Mouse (Mus musculus) right cerebral cortex, adult 2 months (tissue): ENCODE measurements around the gene Samsn1.
"Not testable (repeated sequence)": the region's sequence is repeated elsewhere in the genome, so short reads cannot be mapped to it uniquely, and the experiment has no call there.

ENCODE experiments used
- DNase-seq, 2 experiments: peaks; one replicate each; pipeline ENCODE4 v3.0.0; 2021 to 2022; ENCODE audit warnings: low spot score in 2 of 2

The Samsn1 gene

GRCm38 (mm10) chr16:75875896-75876295 is 146.2 kb downstream of the Samsn1 start:
- DNase-seq = no peak

DNA sequence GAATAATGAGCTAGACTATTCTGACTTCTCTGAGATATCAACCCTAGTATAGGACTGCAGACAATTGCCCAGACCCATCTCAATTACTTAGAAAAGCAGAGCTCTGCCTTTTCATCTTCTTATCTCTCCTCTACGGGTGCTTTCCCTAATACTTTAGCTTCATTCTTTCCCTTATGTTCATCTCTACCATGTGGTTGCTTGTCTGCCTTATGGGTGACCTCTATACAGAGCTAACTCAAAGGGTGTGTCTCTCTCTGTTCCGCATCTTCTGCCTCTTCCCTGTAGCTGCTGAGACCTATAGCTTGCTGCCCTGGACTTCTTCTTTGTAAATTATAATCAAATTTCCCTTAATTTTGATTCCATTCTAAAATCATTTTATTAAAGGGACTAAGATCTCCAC is 147.6 kb downstream of the Samsn1 start:
- no peak for DNase-seq

- no peak for DNase-seq
These were observed 149.8 kb downstream of the Samsn1 start for GRCm38 (mm10) chr16:75872241-75872640.

GRCm38 (mm10) chr16:75867400-75867799 is 154.7 kb downstream of the Samsn1 start:
- no peak for DNase-seq

DNA sequence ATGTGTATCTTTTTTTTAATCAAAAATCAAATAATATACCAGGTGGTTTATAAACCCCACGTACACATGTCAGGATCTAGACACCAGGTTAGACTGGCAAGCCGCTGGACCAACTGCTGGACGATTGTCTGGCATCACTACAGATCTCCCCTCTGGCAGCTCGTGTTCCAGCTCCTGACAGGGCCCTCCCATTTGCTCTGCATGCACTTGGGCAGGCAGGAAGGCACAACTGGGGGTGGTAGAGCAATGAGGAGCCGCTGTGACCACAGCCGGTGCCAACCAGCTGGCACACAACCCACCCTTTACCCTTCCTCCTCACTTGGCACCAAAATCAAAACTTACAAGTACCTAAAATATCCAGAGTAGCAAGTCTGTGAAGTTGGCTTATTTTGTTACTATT is 156.6 kb downstream of the Samsn1 start:
- no peak for DNase-seq

GRCm38 (mm10) chr16:75864673-75865072 is 157.4 kb downstream of the Samsn1 start:
- no peak for DNase-seq

DNA sequence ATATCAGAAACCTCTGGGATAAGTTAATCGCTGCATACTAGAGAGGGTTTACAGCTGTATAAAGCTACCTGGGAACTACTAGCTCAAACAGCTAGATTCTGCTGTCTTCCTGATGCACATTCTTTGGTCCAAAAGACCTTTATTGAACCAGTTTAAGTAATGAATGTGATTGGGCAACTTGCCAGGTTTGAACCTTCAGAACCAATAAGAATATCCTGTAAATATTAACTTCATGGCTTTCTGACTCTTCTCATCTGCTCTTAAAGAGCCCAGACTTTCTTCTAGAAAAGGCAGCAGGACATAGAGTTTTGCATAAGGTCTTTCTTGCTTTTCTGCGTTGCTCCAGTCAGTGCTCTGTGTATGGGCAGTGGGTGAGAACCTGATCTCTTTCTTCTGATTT is 165.7 kb downstream of the Samsn1 start:
- DNase-seq = no peak

- no peak for DNase-seq
These were observed 166.7 kb downstream of the Samsn1 start for GRCm38 (mm10) chr16:75855402-75855801.

DNA sequence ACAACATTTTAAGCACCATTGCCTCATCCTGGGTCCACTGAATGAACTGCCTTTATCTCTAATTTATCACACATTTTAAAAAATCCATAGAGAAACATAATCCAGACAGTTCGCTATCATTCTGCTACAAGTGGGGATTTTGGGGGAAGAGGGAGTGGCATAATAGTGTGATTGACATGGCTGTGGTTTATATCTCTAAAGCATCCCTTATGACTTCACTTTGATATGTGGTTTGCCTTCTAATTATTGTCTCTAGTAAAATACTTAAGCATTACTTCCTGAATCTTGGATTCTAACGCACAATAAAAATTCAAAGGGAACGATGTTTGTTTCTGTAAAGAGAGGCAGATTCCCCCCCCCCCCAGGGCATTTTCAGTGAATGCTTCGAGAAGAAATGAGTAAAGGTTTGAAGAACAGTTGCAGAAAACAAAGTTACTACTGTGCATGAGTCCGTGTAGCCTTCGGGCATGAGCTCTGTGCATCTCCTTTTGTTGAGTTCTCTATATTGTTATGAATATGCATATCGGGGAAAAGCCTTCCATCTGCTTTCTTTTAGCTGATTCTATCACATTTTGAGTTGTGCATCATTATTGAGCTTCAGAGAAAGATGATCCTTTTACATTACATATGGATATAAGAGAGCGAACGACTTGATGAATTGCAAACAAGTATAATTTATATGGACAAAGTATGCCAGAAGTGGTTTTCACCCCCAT is 168.4 kb downstream of the Samsn1 start:
- DNase-seq = no peak

- no peak for DNase-seq
These were observed 169.6 kb downstream of the Samsn1 start for GRCm38 (mm10) chr16:75852485-75852884.

- no peak for DNase-seq
These were observed 173.0 kb downstream of the Samsn1 start for GRCm38 (mm10) chr16:75849039-75849438.

DNA sequence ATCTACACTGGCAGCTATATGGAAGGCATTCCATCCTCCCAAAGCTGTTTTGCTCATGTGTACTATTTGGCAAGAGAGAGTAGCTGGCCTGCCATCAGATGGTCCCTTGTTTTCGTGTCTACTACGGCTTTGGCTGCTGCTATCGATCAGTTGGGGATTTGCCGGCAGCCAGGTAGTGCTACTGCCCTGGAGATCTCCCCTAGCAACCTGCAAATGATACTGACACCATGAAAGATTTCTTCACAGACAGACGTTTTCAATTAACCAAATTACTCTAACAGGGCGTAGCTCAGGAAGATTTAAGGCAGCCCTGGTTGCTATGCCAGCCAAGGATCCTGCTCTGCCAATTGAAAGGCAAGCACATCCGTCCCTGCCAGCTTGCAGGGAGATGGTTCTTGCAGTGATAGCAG is 178.4 kb downstream of the Samsn1 start:
- peak; percentile 4 to 15 for DNase-seq

GRCm38 (mm10) chr16:75843031-75843430 is 179.1 kb downstream of the Samsn1 start:
- no peak for DNase-seq

DNA sequence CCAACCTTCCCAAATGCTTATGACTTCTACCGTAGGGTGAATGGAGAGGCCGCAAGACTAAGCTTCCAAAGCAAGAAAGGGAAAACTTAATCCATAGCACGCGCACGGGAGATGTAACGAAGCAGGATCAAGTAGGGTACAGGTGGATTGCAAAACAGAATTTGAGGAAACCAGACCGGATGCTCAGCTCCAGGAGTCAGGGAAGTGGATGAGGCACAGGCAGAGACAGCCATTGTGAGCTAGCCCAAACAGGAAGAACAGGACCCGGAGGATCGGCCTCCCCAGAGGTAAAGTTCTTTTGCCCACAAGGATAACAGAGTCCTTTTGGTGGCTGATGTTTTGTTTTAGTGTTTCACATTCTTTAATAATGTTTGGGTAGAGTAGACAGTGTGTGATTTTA is 179.5 kb downstream of the Samsn1 start:
- no peak for DNase-seq

- DNase-seq = no peak
These were observed 184.2 kb downstream of the Samsn1 start for GRCm38 (mm10) chr16:75837728-75838451.

DNA sequence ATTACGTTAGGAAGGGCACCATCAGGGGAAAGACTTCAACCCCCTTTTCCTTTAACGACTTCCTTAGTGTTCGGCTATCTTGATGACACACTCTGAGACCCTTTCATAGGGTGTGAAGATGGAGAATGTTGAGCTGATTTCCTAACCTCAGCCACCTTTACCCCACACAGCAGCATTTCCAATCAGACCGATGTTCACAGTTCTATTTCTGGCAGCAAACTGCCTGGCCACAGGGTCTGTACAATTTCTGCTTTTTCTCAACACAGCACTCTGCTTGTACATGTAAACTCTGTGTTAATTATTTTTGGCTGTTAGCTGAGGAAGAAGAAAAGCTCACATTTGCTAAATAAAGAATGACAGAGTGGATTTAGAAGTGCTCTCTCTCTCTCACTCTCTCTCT is 190.7 kb downstream of the Samsn1 start:
- DNase-seq = no peak

- DNase-seq = not testable (repeated sequence)
These were observed 195.1 kb downstream of the Samsn1 start for GRCm38 (mm10) chr16:75826949-75827348.

DNA sequence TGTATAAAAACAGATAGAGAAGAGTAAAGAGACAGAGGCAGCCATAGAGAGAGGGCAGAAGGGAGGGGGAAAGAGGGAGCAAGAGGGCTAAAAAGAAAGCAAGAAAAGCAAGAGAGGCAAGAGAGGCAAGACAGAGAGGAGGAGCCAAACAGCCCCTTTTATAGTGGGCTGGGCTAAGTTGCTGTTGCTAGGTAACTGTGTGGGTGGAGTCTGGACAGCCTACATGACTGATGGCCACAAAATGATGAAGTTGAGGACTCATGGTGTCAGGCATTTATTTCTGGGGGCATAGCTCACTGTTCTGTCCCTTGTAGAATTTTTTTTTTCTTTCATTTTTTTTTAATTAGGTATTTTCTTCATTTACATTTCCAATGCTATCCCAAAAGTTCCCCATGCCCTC is 195.6 kb downstream of the Samsn1 start:
- no peak for DNase-seq

DNA sequence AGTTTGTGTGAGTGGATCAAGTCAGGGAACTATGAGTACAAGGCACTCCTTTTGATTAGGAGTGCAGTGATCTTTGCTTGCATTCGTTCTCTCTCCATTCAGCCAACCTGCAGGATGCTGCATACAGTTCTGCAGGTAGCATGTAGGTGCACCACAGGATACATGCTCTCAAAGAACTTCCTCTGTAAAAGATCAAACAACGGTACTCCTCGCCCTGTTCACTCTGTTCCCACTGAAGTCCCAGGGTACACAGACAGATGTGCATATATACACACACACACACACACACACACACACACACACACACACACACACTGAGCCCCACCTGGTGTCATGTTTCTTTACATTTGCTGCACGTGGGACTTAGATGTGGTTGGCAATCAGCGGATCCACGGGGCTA is 198.9 kb downstream of the Samsn1 start:
- no peak for DNase-seq

DNA sequence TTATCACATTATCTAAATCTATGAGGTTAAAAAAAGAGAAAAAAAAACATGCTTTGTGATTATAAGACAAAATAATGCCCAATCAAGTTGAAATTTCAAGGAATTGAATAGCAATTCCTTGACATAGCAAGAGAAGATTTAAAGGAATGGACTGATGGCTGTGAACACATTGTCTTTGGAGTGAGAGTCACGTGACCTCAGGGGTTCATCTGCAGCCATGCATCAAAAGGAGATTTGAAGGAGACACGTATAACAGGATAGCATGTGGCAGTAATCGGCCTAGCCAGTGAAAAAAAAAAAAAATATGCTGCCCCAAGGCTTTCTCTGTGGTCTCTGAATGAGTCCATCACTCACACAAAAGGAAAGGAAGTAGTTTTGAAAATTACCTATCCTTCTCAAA is 201.1 kb downstream of the Samsn1 start:
- no peak for DNase-seq
